Mouse (Mus musculus) spleen, adult 2 months (tissue): ENCODE data around the gene Cnn3. TPM values are rescaled to one million over a fixed set of nuclear protein-coding genes. Genes with fewer than 3 reads are reported as not detected.

Experiments used
- DNase-seq, 2 experiments: peaks; one replicate each; pipeline versions ENCODE4 v3.0.0 to v3.0.0-alpha.2; 2012 to 2021; ENCODE audit warnings: low spot score in 2 of 2, low read depth in 1 of 2
- H3K27ac ChIP-seq: fragments of 200-500 bp; 2 replicates; pipeline ENCODE4 v1.5.1; 2012; ENCODE audit warnings: low read length, inconsistent platforms; ENCODE audit not compliant: insufficient read depth
- H3K27me3 ChIP-seq: fragments of 200-500 bp; 2 replicates; pipeline ENCODE4 v1.6.1; 2012; ENCODE audit warnings: mild to moderate bottlenecking, moderate library complexity, low read length, inconsistent platforms; ENCODE audit not compliant: control insufficient read depth, insufficient read depth
- H3K36me3 ChIP-seq: fragments of 200-500 bp; 2 replicates; pipeline ENCODE4 v1.6.1; 2012; ENCODE audit warnings: mild to moderate bottlenecking, low read length, inconsistent platforms; ENCODE audit not compliant: control insufficient read depth, insufficient read depth
- H3K4me1 ChIP-seq: fragments of 200-500 bp; 2 replicates; pipeline ENCODE4 v1.6.1; 2011; ENCODE audit warnings: inconsistent platforms; ENCODE audit not compliant: control insufficient read depth, insufficient read depth, insufficient read length
- H3K4me3 ChIP-seq: fragments of 200-500 bp; 2 replicates; pipeline ENCODE4 v1.5.1; 2011; ENCODE audit warnings: mild to moderate bottlenecking, inconsistent platforms; ENCODE audit not compliant: insufficient read depth, insufficient read length; ENCODE audit errors: extremely low read depth
- CTCF ChIP-seq: fragments of 200-500 bp; IDR thresholded peaks from 2 replicates; pipeline ENCODE4 v1.5.1; 2011; ENCODE audit warnings: mild to moderate bottlenecking, inconsistent platforms; ENCODE audit not compliant: insufficient read depth, insufficient read length, insufficient replicate concordance; ENCODE audit errors: extremely low read depth
- POLR2A ChIP-seq: fragments of 200-500 bp; IDR thresholded peaks from 2 replicates; pipeline ENCODE4 v1.6.1; 2011; ENCODE audit warnings: low read depth, low read length, inconsistent platforms
- WGBS: fragments of 180-500 bp; shearing (Covaris S2); methylation state at CpG from one replicate; pipeline ENCODE4 v1.1.7; 2018; 5-methylcytosine and 5-hydroxymethylcytosine counted together
- polyA plus RNA-seq: library from polyadenylated mRNA; depleted of rRNA; stranded (reverse); fragments of >200 nt; gene quantifications from 2 replicates; pipeline ENCODE4 v1.2.3, GENCODE M21; 2012

Gene Cnn3
- polyA plus RNA-seq, 1 experiment: 55.7 TPM

- DNase-seq: no peak
- no peaks in the 10 kb centered on the region for H3K36me3 ChIP-seq
- H3K27me3 ChIP-seq: no peaks in the 10 kb centered on the region
- H3K4me3 ChIP-seq: no peak overlapping the region
- H3K27ac ChIP-seq: no peak overlapping the region
- 6% methylated on average over 3 of the region's 3 CpGs for whole genome bisulfite sequencing
- TF ChIP-seq CTCF (no peak), POLR2A (no peak)
- peaks cover 8% of the 10 kb centered on the region; the same call in 1 of the 2 replicates for H3K4me1 ChIP-seq
These were observed 48.4 kb downstream of the Cnn3 start for GRCm38 (mm10) chr3:121474738-121475137.

DNA sequence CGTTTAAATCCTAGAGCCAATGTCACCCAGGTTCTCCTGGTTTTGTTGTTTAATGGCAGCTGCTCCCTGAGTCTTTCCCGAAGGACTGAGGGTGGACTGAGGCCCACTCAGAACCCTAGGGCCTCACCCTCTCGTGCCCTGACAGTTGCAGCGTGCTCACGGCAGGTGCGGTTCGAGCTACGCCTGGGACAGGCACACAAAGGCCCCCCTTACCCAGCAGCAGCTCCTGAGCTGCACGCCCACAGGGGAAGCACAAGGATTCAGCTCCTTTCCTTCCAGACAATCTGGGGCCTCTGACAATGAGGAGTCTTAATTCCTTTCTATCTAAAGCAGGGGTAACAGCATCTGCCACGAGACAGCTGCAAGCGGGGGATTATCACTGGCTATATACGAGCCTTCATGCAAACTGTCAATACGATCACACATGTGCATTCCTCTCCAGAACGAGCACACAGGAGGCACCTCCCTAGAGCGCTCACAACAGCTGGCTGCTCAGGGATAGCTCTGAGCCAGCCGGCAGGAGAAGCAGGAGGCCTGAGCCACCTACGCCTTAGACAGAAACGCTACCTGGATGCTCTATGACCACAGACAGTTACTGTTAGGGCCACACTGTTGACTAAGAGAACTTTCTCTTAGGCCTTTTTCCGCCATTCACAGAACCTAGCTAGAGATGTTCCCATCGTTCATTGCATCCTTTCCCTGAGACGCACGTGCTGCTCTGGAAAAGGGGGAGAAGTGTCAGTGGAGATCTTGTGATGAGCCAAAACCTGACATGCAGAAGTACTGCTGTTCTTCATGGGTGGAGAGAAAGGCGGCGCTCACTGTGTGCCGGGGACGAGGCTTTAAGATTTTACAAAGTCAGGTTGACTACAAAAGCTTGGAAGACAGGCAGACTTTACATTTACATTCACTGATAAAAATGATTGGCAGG lies 54.0 kb downstream of the Cnn3 start:
- TF ChIP-seq POLR2A (no peak), CTCF (no peak)
- 87% methylated on average over 26 of the region's 26 CpGs for WGBS
- H3K36me3 ChIP-seq: no peaks in the 10 kb centered on the region
- H3K4me3 ChIP-seq: no peak overlapping the region
- DNase-seq: no peak
- H3K27me3 ChIP-seq: no peaks in the 10 kb centered on the region
- no peak overlapping the region for H3K27ac ChIP-seq
- peaks cover 2% of the 10 kb centered on the region; the same call in 1 of the 2 replicates for H3K4me1 ChIP-seq

GRCm38 (mm10) chr3:121480961-121481436 lies 54.7 kb downstream of the Cnn3 start:
- WGBS: 67% methylated on average over 8 of the region's 8 CpGs
- H3K27me3 ChIP-seq: no peaks in the 10 kb centered on the region

GRCm38 (mm10) chr3:121481564-121481963 lies 55.3 kb downstream of the Cnn3 start:
- TF ChIP-seq CTCF (no peak), POLR2A (no peak)
- H3K36me3 ChIP-seq: no peaks in the 10 kb centered on the region
- 56% methylated on average over 6 of the region's 6 CpGs for WGBS
- no peak overlapping the region for H3K27ac ChIP-seq
- DNase-seq: no peak
- H3K4me1 ChIP-seq: no peaks in the 10 kb centered on the region
- H3K4me3 ChIP-seq: no peak overlapping the region
- no peaks in the 10 kb centered on the region for H3K27me3 ChIP-seq

More at GRCm38 (mm10) chr3:121480961-121481436, 54.7 kb downstream of the Cnn3 start:
- Histone ChIP-seq H3K36me3 (no peaks in the 10 kb centered on the region), H3K4me3 (no peak overlapping the region), H3K27ac (no peak overlapping the region), H3K4me1 (no peaks in the 10 kb centered on the region)
- no peak for DNase-seq
- no peak for TF ChIP-seq CTCF
- TF ChIP-seq POLR2A: no peak

GRCm38 (mm10) chr3:121483266-121484161 lies 57.2 kb downstream of the Cnn3 start:
- Histone ChIP-seq H3K36me3 (no peaks in the 10 kb centered on the region), H3K4me1 (no peaks in the 10 kb centered on the region), H3K27me3 (no peaks in the 10 kb centered on the region), H3K27ac (no peak overlapping the region), H3K4me3 (no peak overlapping the region)
- TF ChIP-seq POLR2A: no peak
- no peak for TF ChIP-seq CTCF
- WGBS: 78% methylated on average over 25 of the region's 25 CpGs
- no peak for DNase-seq

DNA sequence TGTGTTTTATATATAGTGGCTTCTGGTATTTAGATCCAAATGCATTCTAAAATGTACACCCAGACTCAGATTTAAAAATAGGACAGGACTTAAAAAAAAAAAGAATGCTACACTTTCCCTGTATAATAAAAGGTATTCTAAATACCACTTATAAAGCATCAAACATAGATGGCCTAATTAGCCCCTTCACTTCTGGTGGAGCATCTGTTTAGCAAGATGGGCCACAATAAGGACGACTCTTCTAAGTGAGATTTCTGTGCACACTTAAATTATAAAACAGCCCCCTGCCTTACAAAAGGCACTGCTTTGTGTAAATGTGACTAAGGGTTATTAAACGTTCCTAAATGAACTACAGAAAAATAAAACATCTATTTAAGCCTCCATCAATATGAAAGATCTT lies 58.9 kb downstream of the Cnn3 start:
- WGBS: 87% methylated on average over 2 of the region's 2 CpGs

More for the DNA sequence above, 58.9 kb downstream of the Cnn3 start:
- no peak for DNase-seq
- Histone ChIP-seq H3K4me1 (no peaks in the 10 kb centered on the region), H3K27me3 (no peaks in the 10 kb centered on the region), H3K27ac (no peak overlapping the region), H3K36me3 (no peaks in the 10 kb centered on the region), H3K4me3 (no peak overlapping the region)
- TF ChIP-seq POLR2A (no peak), CTCF (no peak)
